Mouse (Mus musculus): ENCODE results near the gene Stub1. TPM values are rescaled to one million over a fixed set of nuclear protein-coding genes. Genes with fewer than 3 reads are reported as not detected.
"Not testable (repeated sequence)": the region's sequence is repeated elsewhere in the genome, so short reads cannot be mapped to it uniquely, and the experiment has no call there.

The Stub1 gene
- 100 to 1,000 TPM; 160 to 164 TPM for total RNA-seq (2021)

DNA sequence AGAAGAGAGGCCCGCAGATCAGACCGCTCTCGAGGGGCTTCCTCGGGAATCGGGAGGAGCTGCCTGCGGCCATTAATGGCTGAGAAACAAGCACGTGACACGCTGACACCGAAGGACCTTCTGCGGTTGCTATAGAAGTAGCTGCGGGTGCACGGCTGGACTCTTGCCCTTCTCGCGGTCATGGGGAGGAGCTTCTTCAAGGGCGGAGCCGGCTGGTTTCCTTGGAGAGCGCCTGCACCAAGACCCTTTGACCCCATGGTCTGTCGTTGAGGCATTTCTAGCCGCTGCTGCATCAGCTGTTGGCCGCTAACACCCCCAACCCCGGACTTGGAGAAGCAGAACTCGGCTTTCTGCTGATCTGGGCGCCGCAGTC, at the start of gene Stub1:
Gene Stub1, minus strand, starts transcription at position 114 of the 373 bp plus-strand sequence.
- peak in 1 of 2 experiments; percentile 70 for DNase-seq (ENCODE audit: extremely low spot score in 1 of 2, low spot score in 1 of 2)

- no peak for DNase-seq (ENCODE audit: extremely low spot score in 1 of 2, low spot score in 1 of 2)
These were observed 49.1 kb upstream of the Stub1 start for GRCm38 (mm10) chr17:25882306-25882705.

DNA sequence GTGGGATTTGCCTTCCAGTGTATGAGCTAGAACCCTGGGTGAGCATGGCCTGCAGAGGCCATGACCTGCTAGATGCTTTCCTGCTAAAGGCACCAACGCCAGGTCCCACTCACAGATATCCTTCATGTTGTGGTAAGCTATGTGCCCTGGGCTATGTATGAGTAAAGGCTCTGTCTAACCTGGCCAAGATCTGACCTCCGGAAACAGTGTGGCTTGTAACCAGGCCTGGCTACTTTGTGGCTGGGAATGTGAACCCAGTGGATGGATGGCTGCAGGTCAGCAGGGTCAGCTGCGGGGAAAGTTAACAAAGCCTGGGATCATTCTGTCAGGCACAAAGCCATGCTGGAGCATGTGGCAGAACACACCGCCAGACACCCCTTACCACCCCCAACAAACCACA, 48.5 kb upstream of the Stub1 start:
- no peak for DNase-seq (ENCODE audit: extremely low spot score in 1 of 2, low spot score in 1 of 2)

GRCm38 (mm10) chr17:25880913-25881641, 47.9 kb upstream of the Stub1 start:
- no peak for DNase-seq (ENCODE audit: extremely low spot score in 1 of 2, low spot score in 1 of 2)

DNA sequence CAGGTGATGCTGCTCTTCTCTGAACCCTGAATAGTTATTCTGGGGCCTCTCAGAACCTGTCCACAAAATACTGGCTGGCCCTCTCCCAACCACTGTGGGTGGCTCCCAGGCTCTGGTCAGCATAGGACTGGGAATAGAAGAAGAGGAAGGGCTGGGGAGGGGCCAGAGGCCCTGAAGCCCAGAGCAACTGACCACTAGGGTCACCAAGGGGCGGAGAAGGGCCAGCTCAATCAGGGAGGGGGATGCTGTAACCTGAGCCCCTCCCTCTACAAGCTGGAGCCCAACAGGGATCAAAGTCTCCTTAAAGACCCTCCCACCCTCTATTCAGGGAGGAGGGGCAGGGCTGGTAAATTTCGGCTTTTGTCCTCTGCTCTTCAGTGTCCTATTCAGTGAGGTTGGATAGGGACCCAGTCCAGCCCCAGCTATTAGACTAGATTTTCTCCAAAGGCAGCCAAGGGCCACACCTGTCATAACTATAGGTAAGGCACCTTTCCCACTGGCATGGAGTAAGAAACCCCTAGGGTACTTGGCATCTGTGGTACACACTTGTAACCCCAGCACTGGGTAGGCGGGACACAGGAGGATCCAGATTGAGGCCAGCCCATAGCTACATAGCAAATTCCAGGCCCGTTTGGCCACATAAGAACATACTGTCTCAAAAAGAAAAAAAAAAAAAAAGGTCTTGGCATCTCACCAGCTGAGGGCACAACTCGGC, 47.1 kb upstream of the Stub1 start, which contains the start of gene Wfikkn1:
Gene Wfikkn1, minus strand, starts transcription at position 663 of the 715 bp plus-strand sequence.
- no peak for DNase-seq (ENCODE audit: extremely low spot score in 1 of 2, low spot score in 1 of 2)

- no peak for DNase-seq (ENCODE audit: extremely low spot score in 1 of 2, low spot score in 1 of 2)
These were observed 46.5 kb upstream of the Stub1 start for GRCm38 (mm10) chr17:25879750-25880149.

DNA sequence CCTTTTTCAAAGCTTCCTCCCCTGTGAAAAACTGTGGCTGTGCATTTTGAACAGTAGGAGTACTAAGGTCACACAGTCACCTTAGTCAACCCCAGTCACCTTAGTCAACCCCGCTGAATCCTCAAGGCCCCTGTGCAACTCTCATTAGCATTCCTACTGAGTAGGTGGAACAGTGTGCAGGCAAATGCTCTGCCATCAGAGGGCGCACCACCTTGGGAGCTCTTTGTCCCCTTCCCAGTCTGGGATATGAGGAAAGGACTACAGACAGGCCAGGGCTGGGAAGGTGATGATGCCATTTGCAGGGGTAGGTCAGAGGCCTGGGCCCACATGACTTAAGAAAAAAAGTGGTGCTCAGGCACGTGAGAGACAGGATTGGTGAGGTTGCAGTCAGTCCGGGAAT, 46.1 kb upstream of the Stub1 start:
- DNase-seq (ENCODE audit: extremely low spot score in 1 of 2, low spot score in 1 of 2) = peak in 1 of 2 experiments; percentile 61

DNA sequence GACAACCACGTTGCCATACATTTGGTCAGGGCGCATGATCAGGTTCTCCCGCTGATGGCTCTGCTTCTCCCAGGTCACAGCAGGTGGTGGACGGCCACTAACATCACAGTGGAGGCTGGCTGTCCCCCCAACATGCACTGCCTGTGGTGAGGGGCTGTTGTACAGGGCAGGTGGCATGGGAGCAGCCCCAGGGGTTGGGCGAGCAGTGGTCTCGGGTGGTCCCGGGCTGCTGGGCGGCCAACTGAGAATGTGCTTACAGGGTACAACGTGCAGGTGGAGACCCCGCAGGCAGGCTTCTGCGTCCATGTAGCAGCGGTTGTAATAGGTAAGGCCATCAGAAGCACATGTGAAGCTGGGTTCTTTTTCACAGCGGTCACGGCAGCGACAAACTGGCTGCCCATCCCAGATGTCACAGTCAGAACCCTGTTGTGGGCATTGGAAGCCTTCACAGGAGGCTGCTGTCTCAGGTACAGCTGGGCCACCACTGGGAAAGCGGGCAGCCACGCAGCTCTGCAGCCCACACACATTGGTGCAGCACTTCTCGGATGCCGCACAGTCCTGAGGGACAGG, 45.5 kb upstream of the Stub1 start:
- no peak for DNase-seq (ENCODE audit: extremely low spot score in 1 of 2, low spot score in 1 of 2)

DNA sequence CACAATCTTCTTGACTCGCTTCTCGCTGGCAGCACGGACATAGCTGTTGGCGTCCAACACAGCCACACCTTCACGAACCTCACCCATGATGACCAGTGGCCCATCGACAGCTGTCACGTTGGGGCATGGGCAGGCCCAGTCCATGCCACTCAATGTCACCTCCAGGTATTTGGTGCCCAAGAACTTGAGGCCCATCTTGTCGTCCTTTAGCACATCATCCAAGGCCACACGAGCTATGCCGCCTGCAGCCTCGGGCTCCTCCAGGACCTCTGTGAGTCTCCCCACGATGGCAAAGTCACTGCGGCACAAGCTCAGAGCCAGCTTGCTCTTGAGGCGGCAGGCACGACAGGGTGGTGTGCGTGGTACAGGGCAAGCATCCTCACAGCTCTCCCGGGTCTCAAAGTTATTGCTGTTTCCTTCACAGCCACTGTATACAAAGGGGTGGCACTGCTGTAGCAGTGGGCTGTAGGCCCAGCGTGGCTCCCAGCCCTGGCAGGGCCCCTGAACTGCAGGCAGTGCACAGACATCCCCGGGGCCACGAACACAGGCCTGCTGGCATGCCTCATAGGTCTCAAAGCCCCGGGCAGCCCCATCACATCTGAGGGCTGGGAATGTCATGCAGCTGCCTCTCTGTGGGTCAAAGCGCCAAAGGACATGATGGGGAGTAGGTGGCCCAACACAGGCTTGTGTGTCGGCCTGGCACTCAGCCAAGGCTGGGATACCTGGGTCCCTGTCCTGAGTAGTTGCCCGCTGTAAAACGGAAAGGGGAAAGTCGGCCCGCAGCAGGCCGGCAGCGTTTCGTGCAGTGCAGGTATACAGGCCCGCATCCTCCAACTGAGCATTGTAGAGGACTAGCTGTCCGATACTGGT, 44.8 kb upstream of the Stub1 start:
- DNase-seq (ENCODE audit: extremely low spot score in 1 of 2, low spot score in 1 of 2) = no peak

DNA sequence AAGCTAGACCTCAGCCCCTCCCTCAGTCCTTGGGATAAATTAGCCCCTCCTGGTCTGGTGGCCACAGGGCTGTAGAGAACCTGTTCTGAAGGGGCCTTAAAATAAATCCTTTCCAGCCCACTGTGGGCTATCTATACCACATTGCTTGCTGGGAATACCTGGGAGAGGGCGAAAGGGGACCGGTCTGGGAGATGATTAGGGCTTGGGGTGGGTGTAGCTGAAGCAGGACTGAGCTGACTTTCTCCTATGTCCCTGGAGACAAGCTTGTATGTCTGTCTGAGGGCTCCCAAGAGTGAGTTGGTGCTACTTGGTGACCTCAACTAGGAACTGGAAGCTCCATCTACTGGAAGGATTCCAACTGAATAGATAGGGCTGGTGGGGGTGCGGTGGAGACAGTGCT, 43.8 kb upstream of the Stub1 start:
- no peak for DNase-seq (ENCODE audit: extremely low spot score in 1 of 2, low spot score in 1 of 2)

DNA sequence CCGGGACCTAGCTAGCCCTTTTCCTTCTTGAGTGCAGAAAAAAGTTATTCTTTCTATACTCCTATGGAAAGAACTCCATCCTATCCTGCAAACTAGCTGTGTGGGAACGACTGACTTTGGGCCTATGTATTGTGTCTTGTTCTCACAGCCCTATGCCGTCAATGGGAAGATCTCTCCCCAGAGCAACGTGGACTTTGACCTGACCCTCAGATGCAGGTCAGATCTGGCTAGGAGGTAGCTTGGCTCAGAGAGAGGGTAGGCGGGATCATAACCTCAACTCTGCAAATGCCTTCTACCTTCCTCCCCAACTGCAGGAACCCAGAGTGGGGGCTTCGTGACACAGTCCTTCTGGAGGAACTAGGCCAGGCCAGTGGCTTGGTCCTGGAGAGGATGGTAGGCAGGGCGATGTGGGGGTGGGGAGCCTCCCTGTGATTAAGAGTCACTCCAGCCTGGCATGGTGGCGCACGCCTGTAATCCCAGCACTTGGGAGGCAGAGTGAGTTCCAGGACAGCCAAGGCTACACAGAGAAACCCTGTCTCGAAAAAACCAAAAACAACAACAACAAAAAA, 43.2 kb upstream of the Stub1 start:
- DNase-seq (ENCODE audit: extremely low spot score in 1 of 2, low spot score in 1 of 2) = no peak

DNA sequence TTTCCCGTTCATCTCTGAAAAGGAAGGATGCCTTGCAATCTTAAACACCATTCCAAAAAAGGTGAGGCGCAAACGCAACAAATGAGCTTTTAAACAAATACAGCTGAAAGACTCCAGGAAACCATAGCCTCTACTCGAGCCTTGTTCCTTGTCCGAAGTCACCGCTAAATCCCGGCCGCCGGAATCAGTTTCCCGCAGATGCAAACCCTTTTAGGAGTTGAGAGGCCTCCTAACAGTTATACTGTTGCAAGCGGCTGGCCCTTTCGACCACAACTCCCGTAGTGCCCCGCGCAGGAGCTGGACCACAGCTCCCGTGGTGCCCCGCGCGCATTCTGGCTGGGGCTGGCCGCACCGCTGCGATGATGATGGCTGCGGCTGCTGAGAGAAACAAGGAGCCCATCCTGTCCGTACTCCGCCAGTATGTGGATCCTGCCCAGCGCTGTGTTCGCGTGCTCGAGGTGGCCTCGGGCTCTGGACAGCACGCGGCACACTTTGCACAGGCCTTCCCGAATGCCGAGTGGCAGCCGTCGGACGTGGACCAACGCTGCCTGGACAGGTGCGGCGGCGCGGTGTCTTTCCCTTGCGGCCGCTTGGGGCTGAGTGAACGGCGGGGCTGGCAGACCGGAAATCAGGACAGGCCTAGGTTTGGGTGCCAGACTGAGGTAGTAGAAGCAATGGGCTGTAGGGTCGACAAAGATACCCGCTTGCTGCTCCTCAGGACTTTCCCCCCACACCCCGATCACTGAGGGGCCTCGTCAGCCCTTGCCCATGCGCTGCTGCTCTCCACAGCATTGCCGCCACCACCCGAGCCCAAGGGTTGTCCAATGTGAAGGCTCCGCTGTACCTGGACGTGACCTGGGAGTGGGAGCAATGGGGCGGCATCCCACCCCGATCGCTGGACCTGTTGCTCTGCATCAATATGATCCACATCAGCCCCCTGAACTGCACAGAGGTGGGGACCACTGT, 42.2 kb upstream of the Stub1 start:
- peak; percentile 80 to 83 for DNase-seq (ENCODE audit: extremely low spot score in 1 of 2, low spot score in 1 of 2)

DNA sequence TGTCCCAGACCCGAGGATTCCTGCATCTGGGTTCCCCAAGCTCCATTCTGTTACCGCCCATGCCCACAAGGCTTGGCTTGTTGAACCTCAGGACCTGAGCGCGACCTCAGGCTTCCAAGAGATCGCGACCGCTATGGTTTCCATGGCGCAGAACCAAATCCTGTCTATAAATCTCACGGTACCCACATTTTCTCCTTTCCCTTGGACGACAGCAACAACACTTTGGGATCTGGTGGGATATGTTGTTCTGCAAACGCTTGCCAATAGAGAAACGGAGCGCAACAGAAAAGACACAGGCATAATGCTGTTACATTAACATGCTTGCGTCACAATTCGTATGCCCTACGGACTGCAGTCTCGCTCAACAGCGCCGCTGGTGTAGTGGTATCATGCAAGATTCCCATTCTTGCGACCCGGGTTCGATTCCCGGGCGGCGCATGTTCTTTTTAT, 41.5 kb upstream of the Stub1 start, which contains the start of gene Mettl26:
Gene Mettl26, plus strand, starts transcription at position 354 of the 450 bp plus-strand sequence.
- peak; percentile 100 for DNase-seq (ENCODE audit: extremely low spot score in 1 of 2, low spot score in 1 of 2)

DNA sequence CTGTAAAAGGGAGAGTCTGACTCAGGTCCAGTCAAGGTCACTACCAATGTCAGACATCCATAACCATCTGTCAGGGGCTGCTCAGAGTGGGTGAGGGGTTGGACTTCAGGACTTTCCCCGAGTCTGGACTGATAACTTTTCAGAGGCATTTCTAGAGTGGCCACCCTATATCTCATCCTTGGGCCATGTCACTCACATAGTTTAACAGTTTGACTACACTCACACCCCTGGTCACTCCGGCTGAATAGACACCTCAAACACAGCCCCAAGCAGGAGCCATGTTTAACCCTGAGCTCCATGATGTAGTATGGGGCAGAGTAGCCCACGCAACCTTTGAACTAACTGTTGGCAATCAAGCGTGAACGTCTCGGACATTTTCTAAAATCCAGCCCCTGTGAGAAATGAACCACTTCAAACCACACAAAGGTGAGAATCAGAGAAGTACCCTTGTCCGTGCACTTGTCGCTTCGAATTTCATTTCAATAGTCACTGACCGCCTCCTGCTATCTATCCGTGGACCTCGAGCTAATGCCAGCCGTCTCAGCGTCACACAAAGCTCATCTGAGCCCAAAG, 41.0 kb upstream of the Stub1 start:
- no peak for DNase-seq (ENCODE audit: extremely low spot score in 1 of 2, low spot score in 1 of 2)

DNA sequence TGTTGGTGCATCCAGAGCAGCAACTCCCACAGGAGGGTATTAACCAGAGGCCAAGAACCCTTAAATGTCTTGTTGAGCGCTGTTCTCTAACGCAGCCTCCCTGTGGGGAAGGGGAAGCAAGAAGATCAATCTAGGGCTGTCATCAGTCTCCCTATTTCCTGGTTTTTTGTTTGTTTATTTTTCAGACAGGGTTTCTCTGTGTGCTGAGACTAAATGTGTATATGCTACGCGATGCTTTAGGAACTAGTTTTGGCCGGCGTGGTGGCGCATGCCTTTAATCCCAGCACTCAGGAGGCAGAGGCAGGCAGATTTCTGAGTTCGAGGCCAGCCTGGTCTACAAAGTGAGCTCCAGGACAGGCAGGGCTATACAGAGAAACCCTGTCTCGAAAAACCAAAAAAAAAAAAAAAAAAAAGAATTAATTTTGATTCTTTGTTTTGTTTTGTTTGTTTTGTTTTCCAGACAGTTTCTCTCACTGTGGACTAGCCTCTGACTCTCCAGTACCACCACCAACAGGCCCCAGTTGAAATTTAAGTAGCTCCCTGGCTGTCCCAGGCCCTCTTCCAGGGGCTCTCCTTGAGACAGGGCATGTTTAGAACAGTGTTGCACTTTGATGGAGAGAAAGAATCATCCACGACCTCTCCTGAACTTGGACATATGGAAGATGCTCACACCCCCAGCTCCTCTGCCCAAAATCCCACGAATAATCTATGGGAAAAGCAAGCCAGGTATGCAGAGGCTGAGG, 40.4 kb upstream of the Stub1 start:
- no peak for DNase-seq (ENCODE audit: extremely low spot score in 1 of 2, low spot score in 1 of 2)

DNA sequence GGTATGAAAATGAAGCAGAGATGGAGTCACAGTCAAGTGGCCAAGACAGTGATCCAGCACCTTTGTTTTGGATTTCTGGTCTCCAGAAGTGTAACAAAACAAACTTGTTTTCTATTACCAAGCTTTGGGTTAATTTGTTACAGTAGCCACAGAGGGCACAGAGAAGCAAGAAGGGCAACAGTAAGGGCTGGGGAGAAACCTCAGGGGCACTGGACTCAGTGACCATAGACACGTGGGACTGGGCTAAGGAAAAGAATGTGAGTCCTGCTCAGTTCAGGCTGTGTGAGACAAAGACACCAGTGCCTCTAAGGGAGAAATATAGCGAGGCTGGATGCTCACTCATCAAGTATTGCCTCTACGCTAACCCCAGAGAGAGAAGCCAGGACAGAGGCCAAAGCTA, 39.5 kb upstream of the Stub1 start:
- no peak for DNase-seq (ENCODE audit: extremely low spot score in 1 of 2, low spot score in 1 of 2)

GRCm38 (mm10) chr17:25871566-25871965, 38.4 kb upstream of the Stub1 start:
- DNase-seq (ENCODE audit: extremely low spot score in 1 of 2, low spot score in 1 of 2) = not testable (repeated sequence)

GRCm38 (mm10) chr17:25869954-25870353, 36.8 kb upstream of the Stub1 start:
- DNase-seq (ENCODE audit: extremely low spot score in 1 of 2, low spot score in 1 of 2) = no peak

Data from layer of hippocampus, postnatal 25 days (tissue).